Mouse (Mus musculus) B cell, adult 2 months (primary cell): Measurements from ENCODE around the gene Nt5c.
A peak's percentile ranks its signal among the peaks of the same experiment; 100 is the strongest.
"Not testable (repeated sequence)": the region's sequence is repeated elsewhere in the genome, so short reads cannot be mapped to it uniquely, and the experiment has no call there.

Experiments
- DNase-seq, 2 experiments: peaks; one replicate each; pipeline ENCODE4 v3.0.0; 2022

Gene Nt5c

DNA sequence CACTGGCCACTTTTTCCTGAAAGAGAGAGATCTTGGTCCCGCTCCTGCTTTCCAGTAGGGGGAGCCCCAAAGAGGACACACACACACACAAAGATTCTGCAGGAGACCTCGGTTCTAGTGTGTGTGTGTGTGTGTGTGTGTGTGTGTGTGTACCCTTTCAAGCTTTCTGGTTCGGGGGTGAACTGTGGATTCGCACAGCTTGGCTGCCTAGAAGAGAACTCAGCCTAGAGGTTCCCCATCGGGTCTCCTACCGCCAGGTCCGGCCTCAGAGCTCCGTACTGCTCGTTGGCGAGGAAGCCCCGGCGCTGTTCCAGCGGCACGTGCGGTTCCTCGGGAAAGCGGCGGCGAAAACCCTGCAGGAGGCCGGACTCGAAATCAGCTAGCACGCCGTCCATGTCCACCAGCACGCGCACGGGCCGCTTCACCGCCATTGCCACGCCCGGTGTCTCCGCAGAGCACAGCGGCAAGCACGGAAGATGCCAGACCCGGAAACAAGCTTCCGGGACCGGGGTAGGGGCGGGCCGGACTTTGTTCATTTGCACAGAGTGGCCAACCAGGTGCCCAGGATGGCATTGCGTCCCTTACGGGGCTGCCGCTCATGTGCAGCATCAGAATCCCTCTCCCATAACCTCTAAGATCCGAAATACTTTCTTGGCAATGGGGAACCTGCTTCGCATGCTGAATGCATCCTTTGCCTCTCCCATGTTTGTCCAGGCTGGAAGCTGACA is at the start of gene Nt5c:
Gene Nt5c, minus strand, starts transcription at position 507 of the 728 bp plus-strand sequence.
- peak; percentile 85 to 86 for DNase-seq

DNA sequence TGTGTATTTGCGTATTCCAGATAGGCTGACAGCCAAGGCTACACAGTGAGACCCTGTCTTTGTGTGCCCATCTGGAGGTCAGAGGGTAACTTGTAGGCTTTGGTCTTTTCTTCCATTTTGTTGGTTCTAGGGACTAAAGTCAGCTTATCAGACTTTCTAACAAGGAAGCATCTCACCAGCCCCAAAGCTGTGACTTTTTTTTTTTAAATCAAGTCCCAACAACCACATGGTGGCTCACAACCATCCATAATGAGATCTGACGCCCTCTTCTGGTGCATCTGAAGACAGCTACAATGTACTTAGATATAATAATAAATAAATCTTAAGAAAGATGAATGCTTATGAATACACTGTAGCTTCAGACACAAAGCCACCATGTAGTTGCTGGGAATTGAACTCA is 46.4 kb upstream of the Nt5c start:
- peak; percentile 30 to 44 for DNase-seq

DNA sequence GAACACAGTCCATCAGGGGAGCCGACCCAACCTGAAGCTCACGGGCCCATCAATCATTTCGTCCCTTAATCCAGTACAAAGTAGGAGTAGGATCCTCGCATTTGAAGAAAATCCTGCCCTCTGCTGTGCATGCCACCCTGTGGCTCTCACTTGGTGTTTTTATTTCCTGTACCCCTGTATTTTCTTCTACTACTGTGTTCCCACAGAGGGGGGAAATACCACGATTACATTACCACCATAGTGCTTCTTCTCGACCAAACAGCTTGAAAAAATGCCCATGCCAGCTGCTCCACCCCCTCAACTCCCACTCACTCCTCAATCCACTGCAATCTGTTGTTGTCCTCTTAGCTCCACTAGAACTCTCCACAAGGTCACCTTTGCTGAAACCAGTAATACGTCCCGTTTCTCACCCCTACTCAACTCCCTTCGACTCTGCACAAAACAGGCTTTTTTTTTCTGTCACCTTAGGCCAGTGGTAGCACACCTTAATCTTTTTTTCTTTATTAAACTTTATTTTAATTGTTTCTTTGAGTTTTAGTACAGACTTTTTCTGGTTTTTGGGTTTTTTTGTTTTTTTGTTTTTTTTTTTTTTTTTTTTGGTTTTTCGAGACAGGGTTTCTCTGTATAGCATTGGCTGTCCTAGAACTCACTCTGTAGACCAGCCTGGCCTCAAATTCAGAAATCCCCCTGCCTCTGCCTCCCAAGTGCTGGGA is 45.4 kb upstream of the Nt5c start:
- DNase-seq: no peak

DNA sequence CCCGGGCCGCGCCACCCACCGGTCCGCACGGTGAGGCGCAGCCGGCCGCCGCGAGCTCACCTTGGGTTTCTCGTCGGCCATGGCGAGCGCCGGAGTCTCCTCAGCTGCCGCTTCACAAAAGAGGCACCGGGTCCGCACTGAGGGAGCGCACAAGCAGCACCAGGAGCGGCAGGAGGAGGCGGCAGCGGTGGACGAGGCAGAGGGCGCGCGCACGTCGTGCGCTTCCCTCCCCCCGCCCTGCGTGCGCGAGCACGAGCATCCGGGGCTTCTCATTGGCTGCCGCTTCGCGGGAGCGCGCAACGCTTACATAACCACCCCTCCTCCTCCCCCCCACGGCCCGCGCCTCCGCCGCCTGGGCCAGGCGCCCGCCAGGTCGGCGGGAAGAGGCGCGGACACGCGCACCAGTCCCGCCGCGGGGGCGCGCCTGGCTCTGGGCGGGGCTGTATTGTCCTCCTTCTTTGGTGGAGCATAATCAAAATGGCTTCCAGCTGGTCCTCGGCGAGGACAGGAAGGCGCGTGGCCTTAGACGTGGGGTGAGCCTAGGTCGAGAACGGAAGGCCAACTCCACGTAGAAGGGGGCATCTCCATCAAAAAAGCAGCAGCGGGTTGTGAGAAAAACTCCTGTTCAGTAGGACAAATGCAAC is 44.5 kb upstream of the Nt5c start, which contains the start of gene Sumo2:
Gene Sumo2, minus strand, starts transcription at position 239 of the 644 bp plus-strand sequence.
- DNase-seq: peak; percentile 100

DNA sequence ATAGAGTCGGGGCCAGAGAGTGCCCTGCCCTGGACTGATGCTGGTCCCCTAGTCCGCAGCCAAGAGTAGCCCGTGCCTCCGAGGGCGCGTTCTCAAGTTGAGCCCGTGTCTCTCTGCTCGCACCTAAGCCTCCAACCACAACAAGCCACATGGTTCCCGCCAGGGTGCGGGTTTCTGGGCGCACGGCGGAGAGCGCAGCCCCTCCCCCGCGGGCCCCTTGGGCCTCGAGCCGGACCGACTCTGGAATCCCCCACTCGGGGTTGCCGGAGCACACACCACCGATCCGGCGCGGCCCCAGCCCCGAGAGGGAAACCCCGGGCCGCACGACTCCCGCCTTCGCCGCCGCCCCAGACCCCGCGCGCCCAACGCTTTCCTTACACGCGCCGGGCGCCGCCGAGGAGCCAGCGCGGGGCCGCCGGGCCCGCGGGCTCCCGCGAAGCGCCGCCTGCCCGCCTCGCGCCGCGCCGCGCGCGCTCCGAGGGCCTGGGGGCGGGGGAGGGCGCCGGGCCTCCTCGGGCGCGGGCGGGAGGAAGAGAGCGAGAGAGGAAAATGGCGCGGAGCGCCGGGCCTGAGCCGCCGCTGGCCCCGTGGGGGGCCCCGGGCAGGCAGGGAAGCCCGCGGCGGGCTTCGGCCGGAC is 43.9 kb upstream of the Nt5c start:
- DNase-seq: peak; percentile 71 to 81

DNA sequence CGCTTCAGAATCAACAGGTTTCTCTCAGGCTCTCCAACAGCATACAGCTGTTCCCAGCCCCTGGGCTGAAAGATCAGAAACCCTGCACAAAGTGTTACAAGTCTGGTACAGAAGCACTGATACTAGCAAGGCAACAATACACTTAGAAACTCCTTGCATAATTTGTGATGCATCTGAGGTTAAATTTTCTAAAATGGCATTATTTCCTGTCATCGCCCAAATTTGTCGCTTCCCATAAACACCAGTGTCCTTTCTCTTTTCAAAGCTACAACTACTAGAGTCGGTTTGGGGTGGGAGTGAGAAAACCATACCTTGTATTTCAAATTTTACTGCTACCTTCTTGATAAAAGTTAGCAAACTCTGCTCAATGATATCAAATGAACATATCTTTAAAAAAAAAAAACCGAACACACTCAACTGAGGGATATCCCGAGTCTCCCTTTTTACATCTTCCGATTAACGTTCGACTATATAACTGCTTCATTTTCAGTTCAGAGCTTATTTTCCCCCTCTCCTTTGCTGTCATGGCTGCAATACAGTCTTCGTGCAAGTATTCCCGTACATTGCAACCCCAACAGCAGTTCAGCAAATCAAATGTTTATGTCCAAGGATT is 43.2 kb upstream of the Nt5c start:
- DNase-seq: no peak

DNA sequence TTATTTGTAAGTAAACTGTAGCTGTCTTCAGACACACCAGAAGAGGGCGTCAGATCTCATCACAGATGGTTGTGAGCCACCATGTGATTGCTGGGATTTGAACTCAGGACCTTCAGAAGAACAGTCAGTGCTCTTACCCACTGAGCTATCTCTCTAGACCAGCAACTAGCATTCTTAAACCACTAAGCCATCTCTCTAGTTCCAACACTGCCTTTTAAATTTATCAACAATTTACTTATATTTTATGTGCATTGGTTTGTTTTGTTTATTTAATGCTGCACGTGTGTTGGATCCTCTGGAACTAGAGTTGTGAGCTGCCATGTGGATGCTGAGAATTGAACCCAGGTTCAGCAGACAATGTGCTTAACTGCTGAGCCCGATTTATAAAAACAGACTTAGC is 34.8 kb upstream of the Nt5c start:
- DNase-seq: not testable (repeated sequence)

DNA sequence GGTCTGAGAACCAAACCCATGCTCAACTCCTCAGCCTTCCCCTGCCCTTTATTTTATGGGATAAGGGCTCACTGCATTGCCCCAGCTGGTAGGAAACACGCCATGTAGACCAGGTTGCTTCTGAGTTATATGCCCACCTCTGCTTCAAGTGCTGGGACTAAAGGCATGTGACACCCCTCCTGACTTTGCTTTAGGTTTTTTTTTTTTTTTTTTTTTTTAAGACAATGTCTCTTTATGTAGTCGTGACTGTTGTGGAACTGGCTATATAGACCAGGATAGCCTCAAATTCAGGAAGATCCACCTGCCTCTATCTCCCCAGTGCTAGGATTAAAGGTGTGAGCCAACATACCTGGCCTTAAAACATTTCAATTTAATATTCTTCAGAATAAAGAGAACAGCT is 31.0 kb upstream of the Nt5c start:
- no peak for DNase-seq

DNA sequence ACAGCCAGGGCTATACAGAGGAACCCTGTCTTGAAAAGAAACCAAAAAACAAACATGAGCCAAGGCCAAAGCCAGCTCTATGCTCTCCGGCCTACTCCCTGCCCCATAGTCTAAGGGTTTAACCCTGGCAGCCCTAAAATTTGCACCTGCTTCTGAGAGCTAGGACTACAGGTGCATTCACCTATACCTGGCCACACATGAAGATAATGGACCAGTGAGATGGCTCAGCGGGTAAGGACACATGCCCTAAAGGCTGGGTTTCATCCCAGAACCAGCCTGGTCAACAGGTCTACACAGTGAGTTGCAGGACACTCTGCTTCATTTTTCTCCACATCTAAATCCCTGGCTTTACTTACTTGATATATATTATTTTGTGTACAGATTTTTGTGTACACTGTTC is 30.6 kb upstream of the Nt5c start:
- no peak for DNase-seq

DNA sequence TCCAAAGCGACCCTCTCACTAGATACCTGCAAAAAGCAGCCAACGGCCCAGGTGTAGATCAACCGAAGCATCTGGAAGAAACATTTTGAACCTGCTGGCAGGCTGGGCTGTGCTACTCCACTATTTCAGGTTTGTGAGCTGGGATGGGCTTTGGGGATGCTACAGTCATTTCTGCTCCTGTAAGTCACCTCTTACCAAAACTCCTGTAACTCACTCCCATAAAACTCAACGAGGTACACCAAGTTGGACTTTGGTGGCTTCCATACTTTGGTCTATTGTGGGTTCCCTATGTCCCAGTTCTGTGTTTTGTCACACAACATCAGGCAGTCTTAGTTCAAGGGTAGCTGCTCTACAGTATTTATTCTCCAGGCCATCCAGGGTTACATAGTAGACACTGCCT is 29.4 kb upstream of the Nt5c start:
- DNase-seq: no peak

DNA sequence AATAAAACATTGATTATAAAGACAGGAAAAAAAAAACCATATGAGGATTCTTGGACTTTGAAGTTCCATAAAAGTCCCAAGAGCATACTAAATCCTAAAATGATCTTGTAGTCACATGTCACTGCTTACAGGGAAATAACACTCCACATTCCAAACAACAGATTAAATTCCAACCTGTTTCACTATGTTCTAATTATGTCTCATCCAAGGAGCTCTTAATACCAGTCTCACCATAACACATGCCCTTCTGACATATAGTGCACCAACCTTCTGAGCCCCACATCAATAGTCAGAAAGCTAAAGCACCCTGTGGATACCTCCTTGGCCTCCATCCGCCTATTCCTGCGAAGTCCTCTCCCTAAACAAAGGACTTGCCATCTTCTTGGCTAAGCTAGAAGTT is 28.6 kb upstream of the Nt5c start:
- no peak for DNase-seq

DNA sequence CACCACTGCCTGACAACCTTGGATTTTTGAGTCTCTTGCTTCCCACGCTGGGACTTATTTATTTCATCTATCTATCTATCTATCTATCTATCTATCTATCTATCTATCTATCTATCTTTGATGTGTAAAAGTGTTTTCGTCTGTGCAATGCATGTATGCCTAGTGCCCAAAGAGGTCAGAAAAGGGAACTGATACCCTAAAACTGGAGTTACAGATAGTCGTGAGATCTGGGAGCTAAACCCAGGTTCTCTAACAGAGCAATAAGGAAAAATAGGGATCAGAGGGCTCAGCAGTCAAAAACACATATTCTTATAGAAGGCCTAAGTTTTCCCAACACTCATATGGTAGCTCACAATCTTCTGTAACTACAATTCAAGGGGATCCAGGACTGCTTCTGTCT is 27.9 kb upstream of the Nt5c start:
- no peak for DNase-seq

DNA sequence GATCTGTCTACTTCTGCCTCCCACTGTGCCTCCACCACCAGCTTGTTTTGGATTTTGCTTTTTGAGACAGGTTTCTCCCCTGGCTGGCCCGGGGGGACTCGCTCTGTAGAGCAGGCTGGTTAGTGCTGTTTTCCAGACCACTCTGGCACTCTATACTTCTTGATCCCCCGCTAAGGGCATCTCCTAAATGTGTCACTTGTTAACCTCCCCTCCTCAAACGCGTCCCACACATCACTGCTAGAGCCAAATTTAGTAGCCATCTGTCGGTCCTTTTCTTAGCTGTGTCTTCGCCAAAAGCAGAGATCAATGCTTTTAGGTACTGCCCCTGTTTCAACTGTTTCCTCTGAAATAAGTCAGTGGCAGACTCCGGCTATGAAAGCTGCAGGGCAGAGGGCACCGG is 27.0 kb upstream of the Nt5c start:
- DNase-seq: no peak

DNA sequence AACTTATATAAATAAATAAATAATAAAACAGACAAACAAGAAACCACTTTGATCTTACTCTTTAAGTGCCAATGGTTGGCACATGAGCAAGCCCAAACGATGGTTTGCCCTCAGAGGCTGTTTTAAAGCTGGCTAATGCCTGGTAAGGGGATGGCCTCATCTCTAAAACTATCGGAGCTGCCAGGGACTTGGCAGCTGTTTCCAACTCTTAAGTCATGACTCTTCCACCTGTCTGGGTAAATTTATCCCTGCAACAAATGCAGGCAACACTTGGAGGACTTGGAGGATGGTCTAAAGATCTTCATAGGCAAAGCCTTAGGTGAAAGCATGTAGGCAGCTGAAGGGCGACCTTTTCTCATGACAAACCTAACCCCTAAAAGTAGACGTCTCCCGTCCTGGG is 25.3 kb upstream of the Nt5c start:
- no peak for DNase-seq

DNA sequence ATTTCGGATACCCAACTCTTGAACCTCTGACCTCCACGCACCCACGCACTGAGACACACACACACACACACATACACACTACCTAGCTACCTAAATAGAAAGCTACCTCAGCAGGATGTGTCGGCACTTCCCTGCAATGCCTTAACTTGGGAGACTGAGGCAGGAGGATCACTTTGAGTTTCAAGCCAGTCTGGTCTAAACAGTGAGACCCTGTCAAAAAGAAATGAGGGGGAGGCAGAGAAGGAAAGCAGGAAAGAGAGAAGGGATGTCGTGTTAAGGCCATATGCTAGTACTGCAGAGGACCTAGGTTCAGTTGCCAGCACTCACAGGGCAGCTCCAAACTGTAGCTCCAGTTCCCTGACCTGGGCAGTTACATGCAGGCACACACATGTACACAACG is 23.4 kb upstream of the Nt5c start:
- DNase-seq: no peak

DNA sequence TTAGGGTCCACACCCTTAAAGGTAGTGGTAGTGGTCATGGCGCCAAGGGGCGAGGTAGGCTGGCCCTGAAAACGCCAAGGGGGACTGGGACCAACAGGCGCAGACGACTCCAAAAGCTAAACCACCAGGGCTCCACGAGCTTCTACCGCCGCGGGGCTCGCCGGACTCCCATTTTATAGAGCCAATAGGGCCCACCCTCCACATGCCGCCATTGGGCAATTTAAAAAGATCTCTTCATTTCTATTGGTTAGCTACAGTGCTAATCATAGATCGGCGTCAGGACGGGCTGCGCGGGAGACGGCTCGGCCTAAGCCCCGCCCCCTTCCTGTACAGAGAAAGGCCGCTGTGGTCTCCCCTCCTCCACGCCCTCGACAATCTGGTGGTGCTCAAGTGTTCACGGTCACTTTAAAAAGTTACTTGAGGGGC is 22.6 kb upstream of the Nt5c start, which contains the start of gene Jpt1:
Gene Jpt1, minus strand, starts transcription at position 150 of the 426 bp plus-strand sequence.
- peak; percentile 96 to 98 for DNase-seq

DNA sequence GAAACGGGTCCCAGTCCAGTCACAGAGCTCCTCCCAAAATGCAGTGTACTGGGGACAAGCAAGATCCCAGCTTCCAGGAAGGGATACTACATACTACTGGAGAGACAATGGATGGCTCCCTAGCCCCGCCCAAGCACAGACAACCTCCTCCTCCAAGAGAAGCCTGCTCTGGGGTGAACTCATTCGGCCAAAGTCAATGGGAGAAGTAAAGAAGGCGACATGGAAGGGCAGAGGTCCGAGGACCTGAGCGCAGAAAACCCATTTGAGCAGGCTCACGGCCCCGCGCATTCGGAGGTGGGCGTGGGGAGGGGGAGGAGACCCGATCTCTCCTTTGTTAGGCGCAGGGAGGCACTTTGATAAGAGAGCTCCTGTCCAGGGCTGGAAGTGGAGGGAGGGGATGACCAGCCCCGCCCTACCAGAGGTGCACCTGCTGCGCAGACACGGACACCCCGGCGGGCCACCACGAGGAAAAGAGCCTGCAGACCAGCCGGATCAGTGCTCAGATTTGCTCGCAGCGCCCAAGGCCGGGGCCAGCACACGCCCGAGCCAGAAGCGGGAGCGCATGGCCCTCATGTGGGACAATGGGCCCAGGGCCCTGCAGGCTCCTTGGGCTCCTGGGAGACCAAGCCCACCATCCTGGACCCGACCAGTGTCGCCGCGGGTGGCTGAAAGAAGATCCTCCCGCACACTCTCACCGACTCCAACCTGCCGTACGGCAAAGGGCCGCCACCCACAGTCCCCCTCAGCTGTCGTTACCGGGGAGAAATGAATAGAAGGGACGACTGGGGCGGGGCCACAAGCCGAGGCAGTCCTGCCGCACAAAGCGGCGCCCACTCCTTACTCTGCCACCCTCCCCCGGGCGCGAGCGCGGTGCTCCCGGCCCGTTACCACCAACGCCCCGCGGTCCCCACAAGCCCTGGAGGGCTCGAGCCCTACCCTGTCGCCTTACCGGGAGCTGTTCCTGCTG is 21.9 kb upstream of the Nt5c start:
- no peak for DNase-seq

DNA sequence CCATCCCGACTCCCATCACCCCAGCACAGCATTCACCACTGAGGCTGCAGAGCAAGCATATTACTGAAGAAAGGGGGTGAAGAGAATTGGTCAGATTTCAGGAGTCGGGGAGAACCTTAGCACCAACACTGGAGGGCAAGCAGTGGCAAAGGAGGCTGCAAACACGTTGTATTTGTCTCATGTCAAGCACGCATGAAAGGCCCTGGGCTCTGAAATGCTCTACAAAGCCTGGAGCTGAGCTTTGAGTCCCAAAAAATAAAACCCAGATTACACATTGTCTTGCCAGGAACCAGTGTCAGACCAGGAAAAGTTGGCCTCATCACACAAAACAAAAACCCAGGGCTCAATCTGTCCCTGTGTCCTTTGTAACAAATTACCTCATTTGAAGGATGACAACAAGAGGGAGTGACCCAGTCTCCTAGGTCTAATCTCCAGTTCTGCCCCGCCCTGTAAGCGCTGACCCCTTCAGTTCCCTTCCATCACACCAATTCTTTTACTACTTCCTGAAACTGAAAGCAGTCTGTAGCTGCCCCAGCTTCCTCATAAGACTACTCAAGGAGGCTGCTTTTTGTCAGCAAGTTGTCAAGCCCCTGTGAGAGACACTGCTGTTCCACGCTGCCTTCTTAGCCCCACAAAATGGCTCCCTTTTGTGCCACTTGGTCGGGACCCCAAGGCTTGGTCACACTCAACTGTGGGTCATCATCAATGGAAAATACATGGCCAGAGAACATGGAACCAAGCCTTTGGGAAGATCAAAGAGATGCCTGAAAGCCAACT is 20.9 kb upstream of the Nt5c start:
- peak; percentile 65 to 66 for DNase-seq

DNA sequence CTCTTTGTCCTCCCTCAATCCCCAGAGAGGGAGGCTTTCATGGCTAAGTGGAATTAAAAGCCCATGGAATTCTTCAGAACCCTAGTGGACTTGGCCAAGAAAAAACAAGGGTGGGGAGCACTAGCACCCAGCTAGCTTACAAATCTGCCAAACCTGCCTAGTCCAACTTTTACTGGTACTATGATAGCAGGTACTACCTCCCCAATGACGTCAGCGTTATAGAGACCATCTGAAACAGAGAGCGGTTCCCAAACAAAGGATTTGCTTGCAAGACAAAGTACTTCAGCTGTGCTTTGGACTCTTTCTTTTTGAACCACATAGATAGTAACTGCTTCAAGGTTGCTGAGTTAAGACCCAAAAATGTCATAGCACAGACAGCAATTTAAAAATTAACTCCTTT is 20.3 kb upstream of the Nt5c start:
- no peak for DNase-seq

DNA sequence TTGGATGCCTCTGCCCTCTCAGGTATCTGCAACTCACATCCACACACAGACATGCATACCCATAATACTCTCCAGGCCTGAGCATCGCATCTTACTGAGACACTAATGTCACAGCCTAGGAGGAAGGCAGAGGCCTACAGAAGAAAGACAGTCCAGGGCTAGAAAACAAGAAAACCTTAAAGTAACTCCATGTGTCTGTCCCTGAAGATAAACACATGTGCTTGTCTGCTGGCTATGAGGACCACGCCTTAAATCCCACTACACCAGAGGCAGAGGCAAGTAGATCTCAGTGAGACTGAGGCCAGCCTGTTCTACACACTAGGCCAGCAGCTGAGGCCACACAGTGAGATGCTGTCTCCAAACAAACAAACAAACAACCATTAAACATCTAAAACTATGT is 19.5 kb upstream of the Nt5c start:
- no peak for DNase-seq

DNA sequence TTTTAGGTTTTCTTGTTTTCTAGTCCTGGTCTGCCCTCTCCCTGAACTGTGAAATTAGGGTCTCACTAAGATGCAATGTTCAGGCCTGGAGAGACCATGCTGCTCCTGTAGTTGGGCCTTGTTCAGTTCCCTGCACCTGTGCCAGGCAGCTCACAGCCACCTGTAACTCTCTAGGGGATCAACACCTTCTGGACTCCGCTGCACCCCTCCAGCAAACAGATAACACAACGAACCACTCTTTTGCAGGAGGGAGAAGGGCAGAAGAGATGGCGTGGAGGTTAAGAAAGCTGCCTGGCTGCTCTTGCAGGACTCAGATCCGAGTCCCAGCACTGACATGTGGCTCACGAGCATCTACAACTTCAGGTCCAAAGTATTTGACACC is 18.8 kb upstream of the Nt5c start:
- no peak for DNase-seq
